Mouse (Mus musculus) layer of hippocampus, postnatal 14 days (tissue): Measurements from ENCODE around the gene Derl3. TPM values are rescaled to one million over a fixed set of nuclear protein-coding genes. Genes with fewer than 3 reads are reported as not detected.

Experiments
- DNase-seq, 2 experiments: peaks; one replicate each; pipeline ENCODE4 v3.0.0; 2021 to 2022; ENCODE audit warnings: low spot score in 2 of 2, mixed read lengths in 1 of 2
- total RNA-seq, 2 experiments: library from RNA; stranded (reverse); gene quantifications; 2 replicates each; pipeline ENCODE4 v1.2.3; 2021

Gene Derl3
- total RNA-seq, 2 experiments from 2014 or later: 2.0 to 2.1 TPM

DNA sequence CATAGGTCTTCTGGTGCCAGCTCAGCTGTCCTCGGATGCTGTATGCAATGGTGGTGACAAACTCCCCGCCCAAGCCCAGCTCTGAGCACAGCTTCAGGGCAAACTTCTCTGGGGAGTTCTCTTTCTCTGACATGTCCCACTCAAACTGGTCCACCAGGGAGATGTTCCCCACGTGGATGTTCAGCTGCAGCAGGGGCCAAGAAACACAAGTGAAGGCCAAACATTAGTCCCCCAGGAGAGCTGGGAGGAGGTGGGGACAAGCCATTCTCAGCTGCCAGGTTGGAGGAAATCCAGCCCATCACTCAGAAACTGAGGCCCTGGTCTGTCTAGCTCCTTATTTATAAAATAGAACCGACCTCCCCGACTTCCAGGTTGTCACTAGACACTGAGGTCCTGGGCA lies 11.2 kb downstream of the Derl3 start:
- no peak for DNase-seq

- DNase-seq: no peak
These were observed 13.7 kb downstream of the Derl3 start for GRCm38 (mm10) chr10:75906882-75907281.

GRCm38 (mm10) chr10:75910698-75911097 lies 17.5 kb downstream of the Derl3 start:
- no peak for DNase-seq

DNA sequence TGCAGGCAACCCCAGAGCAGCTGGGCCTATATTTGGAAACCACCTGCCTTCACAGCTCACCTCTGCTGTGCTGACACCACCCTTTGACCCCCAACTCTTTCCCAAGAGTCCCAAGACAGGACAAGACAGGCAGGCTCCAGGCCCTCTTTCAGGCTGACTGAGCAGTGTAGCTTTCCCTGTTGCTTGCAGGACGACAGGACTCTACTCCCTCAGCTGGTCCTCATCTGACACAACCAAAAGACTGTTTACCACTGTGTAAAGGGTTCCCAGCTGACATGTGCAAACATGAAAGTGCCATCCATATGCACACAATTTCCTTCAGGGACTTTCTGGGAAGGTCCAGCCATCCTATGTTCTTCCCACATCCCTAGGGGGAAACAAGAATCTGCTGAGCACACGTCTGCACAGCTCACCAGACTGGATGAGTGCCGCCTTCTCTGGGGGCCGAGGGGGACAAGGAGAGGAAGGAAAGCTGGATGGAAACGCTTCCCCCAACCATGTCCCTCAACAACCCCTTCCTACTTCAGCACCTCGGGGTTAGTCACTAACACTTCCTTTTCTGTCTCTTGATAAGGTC lies 19.9 kb downstream of the Derl3 start:
- no peak for DNase-seq

DNA sequence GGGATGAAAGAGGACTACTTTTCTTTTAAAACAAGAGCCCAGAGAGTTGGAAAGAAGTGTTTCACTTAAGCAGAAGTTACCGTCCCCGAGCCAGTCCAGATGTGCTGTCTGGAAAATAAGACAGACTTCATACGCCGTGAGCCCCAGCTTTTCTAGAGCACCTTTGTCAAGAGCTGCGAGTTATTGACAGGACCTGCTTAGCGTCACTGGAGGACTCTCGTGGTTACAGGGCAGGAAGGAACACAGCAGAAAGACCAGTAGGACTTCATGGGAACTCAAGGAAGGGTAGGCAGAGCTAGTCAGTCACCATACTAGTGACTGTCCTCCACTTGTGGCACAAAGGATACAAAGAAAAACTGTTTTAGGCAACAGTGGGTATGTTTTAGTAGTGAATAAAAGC lies 22.3 kb downstream of the Derl3 start:
- no peak for DNase-seq

- no peak for DNase-seq
These were observed 23.6 kb downstream of the Derl3 start for GRCm38 (mm10) chr10:75916840-75917239.

DNA sequence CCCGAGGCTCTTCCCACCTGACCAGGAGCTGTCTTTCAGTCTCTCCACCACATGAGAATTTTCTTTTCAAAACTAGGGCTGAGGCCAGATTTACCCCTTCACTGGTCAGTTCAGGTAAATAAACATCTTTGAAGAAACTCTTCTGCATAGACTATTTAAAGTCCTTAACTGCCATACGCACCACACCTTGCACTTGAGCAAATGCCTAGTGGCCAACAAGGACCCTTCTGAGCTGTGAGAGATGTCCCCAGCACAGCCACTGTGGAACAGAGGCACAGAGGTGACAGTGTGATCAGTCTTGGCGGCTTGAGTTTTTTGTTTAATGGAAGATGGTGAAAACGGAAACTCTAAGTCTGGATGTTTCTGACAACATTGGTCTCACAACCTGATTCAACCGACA lies 25.8 kb downstream of the Derl3 start:
- DNase-seq: no peak

DNA sequence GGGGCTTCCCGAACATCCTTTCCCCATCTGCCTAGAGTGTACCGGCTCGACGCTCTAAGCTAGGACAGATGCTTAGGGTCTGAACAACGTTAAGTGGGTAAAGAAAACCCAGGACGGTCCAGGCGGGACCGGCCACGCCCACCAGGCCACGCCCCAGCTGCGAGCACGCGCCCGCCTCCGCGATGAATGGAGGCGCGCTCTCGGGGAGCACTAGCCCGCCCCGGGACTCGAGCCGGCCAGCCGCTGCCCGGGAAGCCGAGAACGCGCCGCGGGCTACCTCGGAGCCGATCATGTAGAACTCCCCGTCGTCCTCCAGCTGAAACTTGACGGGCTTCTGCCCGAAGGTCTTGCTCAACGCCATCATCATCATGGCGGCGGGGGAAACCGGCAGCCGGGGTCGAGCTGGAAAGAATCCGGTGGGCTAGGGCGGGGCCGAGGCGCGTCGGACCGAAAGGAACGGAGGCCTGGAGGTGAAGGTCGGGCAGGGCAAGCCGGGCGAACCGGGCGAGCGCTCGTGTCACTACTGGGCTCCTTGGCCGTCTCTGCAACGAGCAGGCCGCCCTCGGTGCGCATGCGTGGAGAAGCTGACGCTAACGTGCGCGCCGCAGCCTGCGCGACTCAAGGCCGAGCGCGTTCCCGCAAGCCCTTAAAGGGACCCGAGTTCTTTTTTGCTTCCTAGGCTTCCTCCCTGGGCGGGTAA lies 28.0 kb downstream of the Derl3 start, which contains the start of gene Smarcb1:
Smarcb1 (minus strand) TSS at position 592 of the 700 bp plus-strand sequence.
- DNase-seq: peak; percentile 94 to 96

GRCm38 (mm10) chr10:75921726-75922560 lies 28.7 kb downstream of the Derl3 start:
- no peak for DNase-seq

DNA sequence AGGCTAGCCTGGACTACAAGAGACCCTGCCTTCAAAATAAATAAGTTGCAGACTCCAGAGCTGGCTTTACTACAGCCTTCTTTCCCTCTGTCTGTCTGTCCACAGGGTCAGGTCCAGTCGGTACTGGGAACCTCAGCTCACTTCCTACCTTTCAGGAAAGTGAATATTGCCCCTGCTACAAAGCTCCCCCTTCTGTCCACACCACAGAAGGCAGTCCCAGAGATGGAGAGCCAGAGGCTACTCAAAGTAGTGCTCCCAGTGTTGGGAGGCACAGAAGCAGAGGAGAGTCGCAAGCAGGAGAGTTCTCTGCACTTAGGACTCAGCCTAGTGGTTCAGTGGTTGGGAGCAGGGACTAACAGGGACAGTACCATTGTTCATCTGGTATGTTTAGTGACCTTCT lies 31.1 kb downstream of the Derl3 start:
- no peak for DNase-seq

GRCm38 (mm10) chr10:75926396-75926795 lies 33.2 kb downstream of the Derl3 start:
- no peak for DNase-seq

DNA sequence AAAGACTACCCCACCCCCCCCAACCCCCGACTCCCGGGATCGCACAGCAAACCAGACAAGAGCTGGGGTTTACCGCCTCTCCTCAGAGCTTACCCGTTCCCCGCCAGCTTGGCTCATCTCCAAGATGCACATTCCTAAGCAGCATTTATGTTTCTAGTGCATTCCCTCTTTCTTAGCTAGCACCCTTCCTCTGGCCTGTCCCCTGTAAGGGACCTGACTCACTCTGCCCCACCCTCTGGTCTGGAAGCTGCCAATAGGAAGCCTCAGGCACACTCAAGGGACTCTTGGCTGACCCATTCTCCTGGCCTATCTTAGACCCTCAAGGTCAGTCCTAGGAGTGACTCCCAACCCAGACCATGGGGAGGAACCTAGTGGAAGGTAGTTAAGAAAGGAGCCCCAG lies 37.1 kb downstream of the Derl3 start:
- DNase-seq: no peak

DNA sequence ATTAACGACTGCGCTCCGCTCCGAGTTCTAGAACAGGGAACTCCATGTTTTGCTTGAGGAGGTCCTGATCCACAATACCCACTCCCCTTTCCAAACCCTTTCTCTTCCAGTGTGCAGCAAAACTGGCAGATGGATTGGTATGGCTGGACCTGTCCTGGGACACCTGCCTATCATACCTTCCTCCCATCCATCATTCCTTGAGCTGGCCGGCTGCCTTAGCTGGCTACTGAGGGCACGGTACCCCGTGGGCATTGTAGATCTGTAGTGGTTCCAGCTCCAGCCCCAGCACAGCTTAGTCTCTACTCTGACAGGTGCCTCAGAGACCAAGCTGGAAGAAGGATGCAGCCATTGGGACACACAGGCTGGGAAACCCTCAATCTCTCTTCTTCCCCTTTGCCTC lies 38.1 kb downstream of the Derl3 start:
- DNase-seq: no peak

DNA sequence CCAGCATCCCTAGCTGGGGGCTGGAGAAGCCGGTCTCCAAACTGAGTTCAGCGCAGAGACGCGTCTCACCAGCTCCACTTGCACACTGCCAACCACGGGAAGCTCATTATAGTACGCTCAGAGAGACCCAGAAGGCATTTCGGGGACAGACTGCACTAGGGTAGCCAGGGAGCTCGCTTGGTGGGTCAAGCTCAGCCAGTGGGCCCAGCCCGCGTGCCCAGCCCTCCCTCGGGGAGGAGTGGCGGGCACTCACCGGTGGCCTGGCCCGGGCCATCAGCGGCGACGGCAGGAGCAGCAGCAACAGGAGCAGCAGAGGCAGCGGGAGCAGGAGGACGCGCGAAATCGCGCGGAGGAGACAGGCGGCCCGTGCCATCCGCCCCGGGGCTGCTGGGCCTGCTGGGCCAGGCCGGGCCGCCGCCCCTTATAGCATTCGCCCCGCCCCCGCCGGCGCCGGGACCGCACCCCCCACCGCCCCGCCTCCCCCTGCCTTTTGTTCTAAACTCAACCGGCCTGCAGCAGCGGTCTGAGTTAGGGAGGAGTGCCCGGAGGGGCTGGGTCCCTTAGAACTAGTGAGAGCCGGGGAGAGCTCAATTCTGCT lies 39.0 kb downstream of the Derl3 start:
- peak in 1 of 2 experiments; percentile 29 for DNase-seq

GRCm38 (mm10) chr10:75932891-75933290 lies 39.7 kb downstream of the Derl3 start, which contains the start of gene Chchd10:
Chchd10 (plus strand) TSS chr10:75933130.
- no peak for DNase-seq

GRCm38 (mm10) chr10:75934991-75935390 lies 41.8 kb downstream of the Derl3 start:
- no peak for DNase-seq

DNA sequence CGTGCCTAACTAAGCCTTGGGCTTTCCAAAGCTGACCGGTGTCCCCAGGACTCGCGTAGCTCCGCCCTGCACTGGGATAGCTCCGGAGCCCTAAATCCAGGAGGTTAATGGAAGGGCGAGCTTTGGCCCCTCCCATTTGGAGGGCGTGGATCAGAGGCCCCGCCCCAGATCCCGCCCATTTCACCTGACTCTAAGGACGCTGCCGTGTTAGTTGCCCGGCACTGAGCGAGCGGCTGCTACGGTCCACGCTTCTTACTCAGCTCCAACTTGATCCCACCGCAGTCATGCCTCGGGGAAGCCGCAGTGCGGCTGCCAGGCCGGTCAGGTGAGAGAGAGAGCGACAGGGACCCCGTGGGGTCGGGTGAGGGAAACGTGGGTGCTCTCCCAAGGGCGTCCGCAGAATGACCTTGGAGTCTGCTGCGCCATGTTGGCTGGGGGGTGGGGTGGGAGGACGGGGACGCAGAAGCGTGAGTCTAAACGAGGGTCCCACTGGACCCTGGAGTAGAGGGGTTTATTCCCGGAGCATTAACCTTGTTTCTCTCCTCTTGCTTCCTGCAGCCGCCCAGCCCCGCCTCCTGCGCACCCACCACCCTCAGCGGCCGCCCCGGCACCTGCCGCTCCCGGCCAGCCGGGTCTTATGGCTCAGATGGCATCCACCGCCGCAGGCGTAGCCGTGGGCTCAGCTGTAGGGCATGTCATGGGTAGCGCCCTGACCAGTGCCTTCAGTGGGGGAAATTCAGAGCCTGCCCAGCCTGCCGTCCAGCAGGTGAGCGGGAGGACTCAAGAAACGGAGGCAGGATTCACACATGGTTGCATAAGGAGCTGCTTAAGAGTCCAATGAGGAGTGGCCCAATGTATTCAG lies 42.7 kb downstream of the Derl3 start, which contains the start of gene Mmp11:
Mmp11 (minus strand) TSS at position 817 of the 862 bp plus-strand sequence.
- DNase-seq: peak; percentile 65 to 73

GRCm38 (mm10) chr10:75936909-75937667 lies 43.9 kb downstream of the Derl3 start:
- no peak for DNase-seq

DNA sequence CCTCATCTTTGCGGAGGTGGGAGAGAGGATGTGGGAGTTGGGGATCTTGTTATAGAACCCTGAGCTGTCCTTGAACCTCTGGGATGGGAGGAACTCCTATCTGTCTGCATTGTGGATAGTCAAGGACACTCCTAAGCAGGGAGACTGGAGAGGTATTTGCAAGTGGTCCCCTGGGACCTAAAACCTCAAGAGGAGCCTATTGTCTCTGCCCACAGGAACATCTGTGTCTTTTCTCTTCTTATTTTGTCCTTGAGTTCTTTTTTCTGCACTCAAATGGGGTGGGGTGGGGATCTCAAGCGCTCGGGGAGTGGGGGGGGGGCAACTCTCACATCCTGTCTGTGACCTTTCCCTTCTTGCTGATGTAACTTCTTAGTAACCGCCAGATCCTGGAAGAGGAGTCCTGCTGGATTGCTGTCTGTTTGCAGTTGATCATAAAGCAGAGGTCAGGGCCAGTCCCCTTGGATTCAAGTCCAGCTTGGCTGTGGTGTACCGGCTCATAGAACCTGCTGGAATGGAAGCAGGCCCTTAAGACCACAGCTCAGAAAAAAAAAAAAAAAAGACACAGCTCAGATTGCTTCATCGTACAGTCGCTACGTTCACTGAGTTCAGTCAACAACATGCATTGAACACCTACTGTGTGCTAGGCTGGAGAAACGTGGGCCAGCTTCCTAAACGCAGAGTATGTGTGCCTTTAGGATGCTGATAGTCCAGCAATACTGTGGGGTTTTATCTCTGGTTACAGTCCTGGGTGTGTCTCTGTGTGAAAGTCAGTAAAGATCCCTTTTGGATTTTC lies 44.8 kb downstream of the Derl3 start:
- no peak for DNase-seq
